Mouse (Mus musculus) thymus, adult 2 months (tissue): ENCODE data around the gene Mia.

Experiments used
- CTCF ChIP-seq: fragments of 200-500 bp; IDR thresholded peaks from 2 replicates; pipeline ENCODE4 v1.5.1; 2012; ENCODE audit warnings: mild to moderate bottlenecking, control low read depth, low read length, moderate library complexity, borderline replicate concordance; ENCODE audit not compliant: control insufficient read depth, poor library complexity, insufficient read depth; ENCODE audit errors: extremely low read depth
- POLR2A ChIP-seq: fragments of 200-500 bp; IDR thresholded peaks from 2 replicates; pipeline ENCODE4 v1.6.1; 2012; ENCODE audit warnings: mild to moderate bottlenecking, low read length, control low read depth, moderate library complexity; ENCODE audit not compliant: control insufficient read depth, poor library complexity, insufficient read depth; ENCODE audit errors: extremely low read depth

DNA sequence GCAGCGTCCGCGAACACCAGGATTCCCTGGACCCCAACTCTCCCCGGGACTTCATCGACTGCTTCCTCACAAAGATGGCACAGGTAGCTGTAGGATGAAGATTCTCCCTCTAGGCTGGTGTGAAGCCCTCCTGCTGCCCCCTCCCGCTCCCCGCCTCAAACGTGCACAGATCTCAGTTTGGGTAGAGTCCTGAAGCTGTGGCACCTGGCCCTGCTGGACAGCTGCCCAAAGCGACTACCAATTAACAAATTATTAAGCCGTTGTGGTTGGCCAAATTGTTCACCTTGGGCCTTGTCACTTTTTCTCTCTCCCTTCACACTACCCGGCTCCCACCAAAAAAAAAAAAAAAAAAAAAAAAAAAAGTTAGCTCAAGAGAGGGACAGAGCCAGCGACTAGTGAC, 51.1 kb downstream of the Mia start:
- TF ChIP-seq CTCF (no peak), POLR2A (no peak)
